Mouse (Mus musculus) kidney, adult 2 months (tissue): ENCODE data around the gene Efna4. TPM values are rescaled to one million over a fixed set of nuclear protein-coding genes. Genes with fewer than 3 reads are reported as not detected.

Source experiments
- DNase-seq: peaks from one replicate; pipeline ENCODE4 v3.0.0; 2021
- H3K27ac ChIP-seq: fragments of 200-500 bp; 2 replicates; pipeline ENCODE4 v1.5.1; 2012; ENCODE audit warnings: low read depth, low read length, control low read depth, inconsistent platforms; ENCODE audit not compliant: insufficient read depth
- H3K27me3 ChIP-seq: fragments of 200-500 bp; replicated peaks from 2 replicates; pipeline ENCODE4 v1.6.1; 2012; ENCODE audit warnings: mild to moderate bottlenecking, moderate library complexity, low read length, inconsistent platforms; ENCODE audit not compliant: control insufficient read depth, insufficient read depth
- H3K36me3 ChIP-seq: fragments of 200-500 bp; 2 replicates; pipeline ENCODE4 v1.6.1; 2012; ENCODE audit warnings: mild to moderate bottlenecking, moderate library complexity, low read length, inconsistent platforms; ENCODE audit not compliant: control insufficient read depth, insufficient read depth
- H3K4me1 ChIP-seq: fragments of 200-500 bp; 2 replicates; pipeline ENCODE4 v1.6.1; 2011; ENCODE audit warnings: low read length; ENCODE audit not compliant: control insufficient read depth, insufficient read depth
- H3K4me3 ChIP-seq: fragments of 200-500 bp; 2 replicates; pipeline ENCODE4 v1.5.1; 2011; ENCODE audit warnings: mild to moderate bottlenecking, low read depth, low read length, control low read depth; ENCODE audit not compliant: insufficient read depth
- CTCF ChIP-seq: fragments of 200-500 bp; conservative IDR thresholded peaks from 2 replicates; pipeline ENCODE4 v1.5.1; 2011; ENCODE audit warnings: low read depth, mild to moderate bottlenecking, control low read depth, low read length, moderate library complexity, mixed read lengths; ENCODE audit not compliant: insufficient read depth, insufficient read length
- POLR2A ChIP-seq: fragments of 200-500 bp; IDR thresholded peaks from one replicate; pipeline ENCODE4 v1.6.1; 2011; ENCODE audit warnings: low read depth, low read length, control low read depth
- WGBS: fragments of 180-500 bp; shearing (Covaris S2); methylation state at CpG from one replicate; pipeline ENCODE4 v1.1.7; 2018; 5-methylcytosine and 5-hydroxymethylcytosine counted together
- polyA plus RNA-seq: library from polyadenylated mRNA; depleted of rRNA; stranded (reverse); fragments of >200 nt; gene quantifications from 2 replicates; pipeline ENCODE4 v1.2.3, GENCODE M21; 2012

The Efna4 gene
- polyA plus RNA-seq, 1 experiment = 8.2 TPM

DNA sequence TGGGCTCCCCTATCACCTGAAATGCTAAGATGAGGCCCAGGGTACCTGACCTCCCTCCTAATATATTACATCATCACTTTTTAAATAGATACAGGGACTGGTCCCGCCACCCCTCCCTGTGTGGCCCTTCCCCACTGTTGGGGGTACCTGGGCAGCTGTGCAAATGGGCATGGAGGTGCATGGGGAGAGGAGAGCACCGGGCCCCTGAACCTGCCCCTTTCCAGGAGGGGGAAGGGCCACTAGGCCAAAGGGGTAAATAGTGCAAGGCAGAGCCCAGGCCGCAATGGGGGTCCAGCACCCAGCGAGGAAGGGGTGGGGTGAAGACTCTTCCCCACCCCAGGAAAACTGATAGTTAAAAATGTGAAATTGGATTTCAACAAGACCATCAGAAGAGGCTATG, 40.0 kb upstream of the Efna4 start:
- no peak for TF ChIP-seq CTCF
- no peak for TF ChIP-seq POLR2A
- Histone ChIP-seq H3K27ac (no peak overlapping the region), H3K36me3 (0 out of 2 replicates have a peak, but pooled peaks cover 1% of the 10 kb centered on the region), H3K4me1 (peaks cover 6% of the 10 kb centered on the region; the same call in 1 of the 2 replicates), H3K27me3 (no peaks in the 10 kb centered on the region), H3K4me3 (no peak overlapping the region)
- 85% methylated on average over 4 of the region's 4 CpGs for WGBS
- DNase-seq = no peak

DNA sequence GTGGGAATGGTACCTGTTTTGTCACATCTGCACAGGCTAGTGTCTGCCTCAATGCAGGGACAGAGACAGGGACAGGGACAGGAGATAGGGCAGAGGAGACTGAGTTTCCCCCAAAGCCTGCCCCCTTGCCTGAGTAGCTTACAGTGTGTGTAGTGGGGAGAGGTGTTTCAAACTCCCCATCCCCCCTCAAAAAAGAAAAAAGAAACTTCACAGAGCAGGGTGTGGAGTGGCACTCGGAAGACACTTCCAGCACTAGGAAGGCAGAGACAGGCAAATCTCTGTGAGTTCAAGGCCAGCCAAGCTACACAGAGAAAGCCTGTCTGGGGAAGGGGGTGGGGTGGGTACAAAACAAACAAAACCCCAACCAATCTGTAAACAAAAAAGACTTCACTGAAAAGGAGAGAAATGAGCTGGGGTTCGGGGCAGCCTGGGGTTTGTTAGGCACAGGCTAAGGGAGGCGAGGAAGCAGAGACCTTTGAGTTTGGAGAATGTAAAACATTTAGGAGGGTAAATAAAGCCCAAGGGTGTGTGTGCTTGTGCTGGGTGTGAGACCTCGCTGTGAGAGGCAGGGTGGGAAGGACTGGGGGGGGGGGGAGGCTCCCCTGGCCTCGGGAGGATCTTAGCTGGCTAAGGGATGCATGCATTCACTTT, 35.9 kb upstream of the Efna4 start:
- 55% methylated on average over 5 of the region's 5 CpGs for WGBS
- no peak overlapping the region for H3K4me3 ChIP-seq
- peaks cover 1% of the 10 kb centered on the region; the same call in 1 of the 2 replicates for H3K4me1 ChIP-seq
- no peaks in the 10 kb centered on the region for H3K36me3 ChIP-seq
- no peak for TF ChIP-seq POLR2A
- no peak for TF ChIP-seq CTCF
- DNase-seq = no peak
- no peak overlapping the region for H3K27ac ChIP-seq
- H3K27me3 ChIP-seq = no peaks in the 10 kb centered on the region

DNA sequence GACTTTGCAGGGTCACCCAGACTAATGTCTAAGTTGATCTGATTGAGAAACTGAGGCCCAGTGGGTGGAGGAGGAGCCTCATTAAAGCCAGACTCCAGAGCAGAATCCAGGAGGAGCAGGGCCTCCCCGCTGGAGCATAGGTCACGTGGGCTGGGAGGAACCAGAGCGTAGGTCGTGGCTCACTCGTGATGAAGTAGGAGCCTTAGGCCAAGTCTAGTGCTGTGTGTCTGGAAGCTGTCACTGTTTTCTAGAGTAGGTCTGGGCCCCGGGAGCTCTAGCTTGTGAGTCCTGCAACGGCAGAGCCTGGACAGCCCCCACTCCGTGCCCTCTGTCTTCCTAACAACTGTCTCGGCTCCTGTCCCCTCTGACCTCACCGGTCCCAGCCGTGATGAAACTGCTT, 29.5 kb upstream of the Efna4 start:
- no peak overlapping the region for H3K4me3 ChIP-seq
- H3K36me3 ChIP-seq = no peaks in the 10 kb centered on the region
- H3K4me1 ChIP-seq = no peaks in the 10 kb centered on the region
- TF ChIP-seq CTCF (no peak), POLR2A (no peak)
- peak; percentile 40 for DNase-seq
- WGBS = 52% methylated on average over 11 of the region's 11 CpGs
- H3K27ac ChIP-seq = no peak overlapping the region
- no peaks in the 10 kb centered on the region for H3K27me3 ChIP-seq

DNA sequence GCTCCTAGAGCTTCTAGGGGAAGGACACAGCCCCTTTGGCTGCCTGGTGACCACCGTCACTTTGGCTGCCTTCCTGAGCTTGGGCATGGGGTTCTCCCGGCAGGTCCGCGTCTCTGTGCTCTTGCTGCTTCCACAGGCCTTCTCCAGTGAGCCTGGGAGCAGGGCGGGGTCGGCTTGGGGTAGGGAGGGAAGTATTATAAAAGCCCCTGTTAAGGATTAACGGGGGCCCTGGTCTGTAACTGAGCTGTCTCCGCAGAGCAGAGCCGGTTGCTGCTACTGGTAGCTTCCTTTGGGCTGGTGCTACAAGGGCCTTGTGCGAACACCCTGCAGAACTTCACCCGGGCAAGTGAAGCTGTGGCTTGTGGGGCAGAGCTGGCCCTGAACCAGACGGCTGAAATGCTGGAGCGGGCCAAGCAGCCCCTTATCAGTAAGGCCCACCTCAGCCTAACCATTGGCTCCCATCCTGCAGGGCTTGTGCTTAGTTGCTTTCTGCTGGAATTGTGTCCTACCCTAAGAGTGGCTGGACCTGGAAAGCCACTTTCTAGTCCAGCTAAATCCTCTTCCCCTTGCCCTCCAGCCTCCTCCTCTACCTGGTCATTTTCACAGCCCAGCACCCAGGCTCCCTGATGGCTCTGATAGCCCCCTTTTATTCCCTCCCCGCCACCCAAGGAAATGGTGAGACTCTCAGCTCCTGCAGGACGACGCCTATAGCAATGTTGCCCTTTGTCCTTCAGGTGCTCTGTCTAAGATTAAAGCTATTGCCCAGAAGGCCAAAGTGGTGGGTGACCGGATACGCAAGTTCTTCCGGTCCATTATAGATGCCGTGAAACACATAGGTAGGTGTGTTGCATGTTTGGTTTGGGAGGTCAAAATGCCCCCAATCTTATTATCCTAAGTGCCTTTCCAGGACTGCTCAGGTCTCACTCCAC, 27.9 kb upstream of the Efna4 start:
- TF ChIP-seq POLR2A (no peak), CTCF (no peak)
- 65% methylated on average over 20 of the region's 20 CpGs for WGBS
- Histone ChIP-seq H3K4me3 (no peak overlapping the region), H3K36me3 (no peaks in the 10 kb centered on the region), H3K4me1 (no peaks in the 10 kb centered on the region), H3K27me3 (no peaks in the 10 kb centered on the region), H3K27ac (no peak overlapping the region)
- DNase-seq = no peak

- Histone ChIP-seq H3K4me3 (no peak within 1 kb of the TSS), H3K36me3 (no peaks in the 10 kb centered on the region), H3K27me3 (no peaks in the 10 kb centered on the region), H3K4me1 (no peaks in the 10 kb centered on the region), H3K27ac (no peak within 1 kb of the TSS)
- no peak for DNase-seq
- 87% methylated on average over 11 of the region's 11 CpGs for WGBS
- no peak for TF ChIP-seq CTCF
- TF ChIP-seq POLR2A = no peak
Measured at GRCm38 (mm10) chr3:89365153-89365485, 27.3 kb upstream of the Efna4 start, which contains the start of gene Dcst1. Dcst1 (minus strand) TSS chr3:89365253.

DNA sequence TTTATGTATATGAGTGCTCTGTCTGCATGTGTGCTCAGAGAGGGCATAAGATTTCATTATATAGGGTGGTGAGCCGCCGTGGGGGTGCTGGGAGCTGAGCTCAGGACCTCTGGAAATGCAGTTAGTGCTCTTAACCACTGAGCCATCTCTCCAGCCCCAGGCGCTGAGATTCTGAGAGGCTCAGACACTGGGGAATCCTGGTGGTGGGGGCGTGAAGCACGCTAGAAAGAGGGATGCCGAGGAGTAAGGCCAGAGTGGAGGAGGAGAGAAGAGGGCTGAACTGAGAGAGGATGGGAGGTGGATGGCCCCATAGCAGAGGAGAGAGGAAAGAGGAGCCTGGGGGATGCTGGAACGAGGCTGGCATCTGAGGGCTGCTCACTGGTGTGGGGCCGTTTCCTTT, 26.8 kb upstream of the Efna4 start:
- 77% methylated on average over 8 of the region's 8 CpGs for WGBS
- Histone ChIP-seq H3K27me3 (no peaks in the 10 kb centered on the region), H3K4me1 (no peaks in the 10 kb centered on the region), H3K4me3 (no peak overlapping the region), H3K27ac (no peak overlapping the region), H3K36me3 (no peaks in the 10 kb centered on the region)
- TF ChIP-seq POLR2A (no peak), CTCF (no peak)
- no peak for DNase-seq

DNA sequence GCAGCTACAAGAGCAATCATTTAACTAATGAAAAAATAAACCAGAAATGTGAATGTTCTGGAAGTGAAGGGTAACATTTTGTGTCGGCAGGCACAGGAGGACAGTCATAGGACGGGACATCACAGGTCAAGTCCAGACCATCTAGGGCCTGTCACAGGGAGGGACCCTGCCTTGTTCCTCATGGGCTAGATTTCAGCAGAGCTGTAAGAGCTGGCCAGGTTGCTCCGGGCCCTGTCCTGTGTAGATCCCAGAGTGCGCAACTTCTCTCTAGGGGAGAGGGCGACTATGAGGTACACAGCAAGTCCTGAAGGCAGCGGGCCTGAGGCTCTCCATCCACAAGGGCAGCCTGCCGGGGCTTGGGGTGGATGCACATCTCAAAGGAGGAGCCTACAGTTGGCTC, 23.8 kb upstream of the Efna4 start, which contains the start of gene Dcst2:
Gene Dcst2, plus strand, starts transcription at position 301 of the 400 bp plus-strand sequence.
- H3K27me3 ChIP-seq = no peaks in the 10 kb centered on the region

More for the DNA sequence above, 23.8 kb upstream of the Efna4 start, which contains the start of gene Dcst2:
- 91% methylated on average over 7 of the region's 7 CpGs for WGBS
- no peak within 1 kb of the TSS for H3K4me3 ChIP-seq
- no peak for DNase-seq
- H3K27ac ChIP-seq = no peak within 1 kb of the TSS
- no peaks in the 10 kb centered on the region for H3K4me1 ChIP-seq
- TF ChIP-seq CTCF (no peak), POLR2A (no peak)
- H3K36me3 ChIP-seq = no peaks in the 10 kb centered on the region
